Mouse (Mus musculus) lung, postnatal 10 days (tissue): ENCODE measurements at regions not wholly inside any gene's neighbourhood (a gene's known extent, or its start where the extent isn't known, plus 50 kb on each side); places are given as distances from the start of the nearest gene placed in this dataset.

Experiments
- DNase-seq: peaks from one replicate; pipeline ENCODE4 v3.0.0; 2021

DNA sequence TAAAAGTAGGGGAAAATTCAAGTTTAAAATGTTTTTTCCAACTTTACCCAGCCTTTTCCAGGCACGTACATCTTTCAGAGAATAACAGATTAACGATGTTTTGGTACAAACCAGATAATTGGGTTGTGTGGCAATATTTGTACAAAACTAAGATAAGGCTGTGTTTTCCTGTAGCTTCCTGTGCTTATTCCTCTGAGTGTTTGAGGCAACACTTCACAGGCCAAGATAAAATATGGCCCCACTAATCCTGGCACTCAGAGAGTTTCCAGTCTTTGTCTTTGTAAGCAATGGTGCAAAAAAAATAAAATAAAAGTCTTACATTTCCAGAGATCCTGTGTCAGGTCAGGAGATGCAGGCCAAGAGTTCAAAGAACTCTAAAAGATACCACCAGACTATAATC is 81.5 kb upstream of the Dcn start:
- no peak for DNase-seq

DNA sequence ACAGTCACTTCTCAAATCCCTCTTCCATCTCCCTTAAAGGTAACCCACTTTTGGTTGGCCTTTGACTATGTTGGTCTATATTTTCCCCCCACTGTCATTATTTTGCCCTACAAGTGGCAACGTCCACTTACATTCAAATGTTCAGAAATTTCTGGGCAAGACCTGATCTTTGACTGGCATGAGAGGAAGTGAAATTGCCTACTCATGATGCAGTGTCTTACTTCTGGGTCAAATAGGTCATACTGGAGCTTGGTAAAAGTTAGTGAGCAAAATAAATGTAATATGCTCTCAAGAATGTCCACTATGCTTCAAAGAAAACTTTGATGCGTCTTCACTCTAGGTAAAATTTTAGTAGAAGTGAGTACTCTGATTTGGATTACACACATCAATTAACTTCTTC is 76.9 kb upstream of the Dcn start:
- no peak for DNase-seq

DNA sequence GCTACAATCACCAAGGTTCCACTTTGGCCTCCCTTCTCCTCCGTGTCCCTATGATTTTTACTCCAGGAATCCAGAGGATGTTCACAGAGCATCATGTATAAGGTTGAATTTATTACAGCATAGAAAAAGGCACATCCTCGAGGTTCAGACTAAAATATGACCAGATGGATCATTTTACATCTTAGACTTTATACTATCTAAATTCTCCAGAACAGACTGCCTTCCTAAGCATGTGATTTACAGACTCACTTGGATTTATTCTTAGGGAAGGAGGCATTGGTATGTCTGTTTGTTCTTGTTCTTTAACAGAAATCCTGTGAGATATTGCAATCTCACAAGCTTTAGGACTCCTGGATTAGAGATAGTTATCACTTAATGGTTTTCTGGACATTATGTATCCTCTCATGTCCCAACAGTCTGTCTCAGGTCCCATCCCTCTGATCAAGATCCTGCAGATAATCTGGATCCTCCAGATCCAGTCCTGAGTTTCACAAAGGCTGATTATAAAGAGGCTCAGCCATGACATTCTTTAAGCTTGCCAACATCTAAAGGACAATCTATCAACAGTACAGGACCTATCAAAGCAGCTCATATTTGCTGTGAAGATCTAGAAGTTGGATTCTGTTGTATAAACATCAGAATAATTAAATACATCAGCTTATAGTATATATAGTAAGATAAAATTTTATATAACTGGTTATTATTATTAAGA is 75.2 kb upstream of the Dcn start:
- no peak for DNase-seq

GRCm38 (mm10) chr10:97409181-97409581 is 70.2 kb upstream of the Dcn start:
- DNase-seq, result peak; percentile 25

- DNase-seq, result no peak
Measured at GRCm38 (mm10) chr10:97409909-97410308, 69.5 kb upstream of the Dcn start.

- no peak for DNase-seq
Measured at GRCm38 (mm10) chr10:97422579-97422978, 56.8 kb upstream of the Dcn start.

DNA sequence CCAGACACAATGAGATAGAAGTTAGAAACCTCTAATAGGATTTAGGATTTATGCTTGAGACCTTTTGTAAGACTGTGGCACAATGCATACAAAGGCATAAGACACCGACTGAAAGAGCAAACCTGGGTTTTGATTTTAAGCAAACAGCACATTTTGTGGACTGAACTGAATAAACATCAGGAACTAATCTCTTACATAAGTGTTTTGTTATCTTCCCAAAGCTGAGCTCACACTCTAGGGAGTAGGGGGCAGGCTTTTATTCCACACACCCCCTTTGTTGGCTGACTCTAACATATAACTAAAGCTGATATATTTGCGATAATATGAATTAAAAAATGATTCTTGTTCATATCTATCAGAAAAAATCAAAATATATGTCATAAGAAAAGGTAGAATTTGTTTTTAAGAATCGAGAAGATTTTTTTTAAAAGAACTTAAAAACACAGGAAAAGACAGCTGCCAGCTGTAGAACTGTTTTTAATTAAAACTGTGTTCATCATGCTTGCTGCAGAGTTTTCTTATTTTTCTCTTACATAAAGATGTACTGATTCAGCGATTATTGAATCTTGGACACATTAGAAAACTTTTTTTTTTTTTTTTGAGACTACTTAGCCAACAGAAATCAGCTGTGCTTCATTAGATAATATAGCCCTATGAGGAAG is 56.2 kb upstream of the Dcn start:
- no peak for DNase-seq
